Mouse (Mus musculus): ENCODE measurements around the gene Gas7.

The Gas7 gene

DNA sequence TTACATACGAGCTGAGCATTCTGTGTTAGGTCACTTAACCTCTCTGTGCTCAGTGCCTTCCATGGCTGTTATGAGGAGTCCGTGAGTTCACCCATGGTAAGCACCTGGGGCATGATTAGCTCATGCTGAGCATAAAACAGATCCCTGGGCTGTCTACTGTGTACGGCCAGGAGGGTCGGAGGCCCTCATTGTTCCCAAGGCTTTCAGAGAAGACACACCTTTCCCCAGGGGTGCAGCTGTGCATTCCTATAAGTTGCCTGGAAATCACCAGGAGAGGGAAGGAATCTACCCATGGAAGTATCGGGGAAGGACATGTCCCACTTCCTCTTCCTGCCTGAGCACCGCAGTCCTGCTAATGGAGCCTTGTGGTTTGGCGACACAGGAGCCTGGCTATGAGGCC, 201.1 kb downstream of the Gas7 start:
- DNase-seq (ENCODE audit: low spot score): no peak

- no peak for DNase-seq (ENCODE audit: low spot score)
Observed at GRCm38 (mm10) chr11:67656811-67657210, 201.6 kb downstream of the Gas7 start.

DNA sequence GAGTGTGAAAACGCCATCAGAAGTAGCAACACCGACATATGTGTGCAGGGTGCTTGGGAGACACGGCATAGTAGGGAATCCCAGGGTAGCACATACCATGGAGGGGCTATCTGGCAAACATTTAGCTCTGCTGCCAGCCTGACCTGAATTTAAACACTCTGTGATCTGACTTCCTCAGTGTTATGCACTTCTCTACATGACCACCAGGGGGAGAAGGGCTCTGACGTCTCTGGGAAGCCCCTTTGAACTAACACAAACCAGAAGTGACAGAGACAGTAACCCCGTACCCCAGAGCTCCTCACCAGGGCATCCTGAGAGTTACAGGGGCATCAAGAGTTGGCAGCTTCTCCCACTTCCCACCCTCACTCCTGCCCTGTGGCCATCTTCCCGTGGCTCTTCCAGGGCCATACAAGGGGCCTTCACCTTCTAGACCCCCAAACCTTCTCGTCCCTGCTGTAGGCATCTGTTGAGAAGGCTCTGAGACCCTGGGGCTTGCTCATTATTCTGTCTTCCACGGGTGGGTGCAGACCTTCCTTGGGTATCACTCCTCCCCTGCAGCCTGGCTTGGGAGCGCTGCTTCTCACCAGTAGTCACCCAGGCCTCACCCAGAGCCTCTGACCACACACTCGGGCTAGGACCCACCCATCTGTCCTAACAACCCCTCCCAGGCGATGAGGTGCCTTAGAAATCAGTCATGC, 202.6 kb downstream of the Gas7 start:
- peak; percentile 82 for DNase-seq (ENCODE audit: low spot score)

DNA sequence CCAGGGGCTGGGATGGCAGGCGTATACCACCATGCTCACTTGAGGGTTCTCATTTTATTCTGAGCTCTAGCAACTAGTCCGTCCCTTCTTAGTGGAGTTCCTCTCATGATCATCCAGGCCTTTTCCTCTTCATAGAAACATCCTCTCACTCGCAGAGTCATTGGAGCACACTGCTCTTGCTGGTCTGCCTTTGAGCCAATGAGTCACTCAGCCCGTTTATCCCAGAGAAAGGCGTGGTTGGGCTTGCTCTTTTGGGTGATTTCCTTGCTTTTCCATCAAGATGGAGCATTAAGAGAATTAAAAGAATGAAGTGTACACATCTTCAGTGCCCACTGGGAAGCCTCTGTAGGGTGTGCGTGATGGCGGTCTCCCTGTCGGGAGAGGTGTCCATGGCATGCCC, 206.2 kb downstream of the Gas7 start:
- DNase-seq (ENCODE audit: low spot score): no peak

DNA sequence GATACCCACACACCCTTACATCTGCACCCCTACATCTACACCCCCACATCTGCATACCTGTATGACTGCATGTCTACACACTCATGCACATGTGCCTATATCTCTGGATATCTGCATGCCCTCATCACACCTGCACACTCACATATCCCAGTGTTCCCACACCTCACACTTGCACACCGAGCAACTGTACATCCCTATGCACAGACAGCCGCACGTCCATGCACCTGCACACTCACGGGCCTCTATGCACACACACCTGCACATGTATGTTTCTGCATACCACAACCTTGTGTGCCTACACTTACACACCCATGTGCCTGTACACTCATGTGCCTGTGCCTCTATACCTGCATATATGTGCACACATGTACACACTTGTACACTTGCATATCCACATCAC, 208.2 kb downstream of the Gas7 start:
- DNase-seq (ENCODE audit: low spot score): no peak

GRCm38 (mm10) chr11:67664261-67664660, 209.0 kb downstream of the Gas7 start:
- DNase-seq (ENCODE audit: low spot score): no peak

DNA sequence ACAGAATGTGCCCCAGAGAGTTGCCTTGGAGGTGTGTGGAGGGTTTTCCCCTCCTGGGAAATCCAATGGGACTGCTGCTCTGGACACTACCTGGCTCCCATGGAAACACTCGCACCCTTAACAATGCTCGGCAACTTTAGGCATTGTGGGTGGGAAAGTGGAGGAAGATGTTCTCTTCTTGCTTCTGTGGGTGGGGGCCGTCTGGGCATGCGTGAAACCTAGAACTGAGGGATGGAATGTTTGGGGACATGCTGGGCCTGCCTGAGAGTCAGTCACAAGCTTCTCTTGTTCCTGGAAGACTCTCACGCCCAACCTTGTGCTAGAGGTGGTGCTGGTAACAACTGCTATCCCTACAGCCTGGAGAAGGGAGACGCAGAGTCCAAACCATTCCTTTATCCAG, 209.7 kb downstream of the Gas7 start:
- no peak for DNase-seq (ENCODE audit: low spot score)

DNA sequence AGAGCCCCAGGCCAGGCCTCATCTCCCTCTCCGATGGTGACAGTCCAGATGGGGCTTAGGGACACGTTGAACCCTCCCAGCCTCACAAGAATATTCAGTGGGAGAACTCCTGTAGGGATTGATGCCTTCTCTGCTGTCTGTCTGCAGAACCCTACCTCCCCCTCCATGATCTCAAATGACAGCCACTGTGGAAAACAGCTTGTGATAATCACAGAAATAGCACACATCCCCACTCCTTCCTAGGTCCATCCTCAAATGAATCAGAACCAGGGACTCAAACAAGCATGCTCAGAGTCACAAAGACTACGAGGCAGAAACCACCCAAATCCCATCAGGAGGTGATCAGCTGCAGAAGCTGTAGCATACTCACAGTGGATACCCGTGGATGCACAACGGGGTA, 210.9 kb downstream of the Gas7 start:
- DNase-seq (ENCODE audit: low spot score): no peak

DNA sequence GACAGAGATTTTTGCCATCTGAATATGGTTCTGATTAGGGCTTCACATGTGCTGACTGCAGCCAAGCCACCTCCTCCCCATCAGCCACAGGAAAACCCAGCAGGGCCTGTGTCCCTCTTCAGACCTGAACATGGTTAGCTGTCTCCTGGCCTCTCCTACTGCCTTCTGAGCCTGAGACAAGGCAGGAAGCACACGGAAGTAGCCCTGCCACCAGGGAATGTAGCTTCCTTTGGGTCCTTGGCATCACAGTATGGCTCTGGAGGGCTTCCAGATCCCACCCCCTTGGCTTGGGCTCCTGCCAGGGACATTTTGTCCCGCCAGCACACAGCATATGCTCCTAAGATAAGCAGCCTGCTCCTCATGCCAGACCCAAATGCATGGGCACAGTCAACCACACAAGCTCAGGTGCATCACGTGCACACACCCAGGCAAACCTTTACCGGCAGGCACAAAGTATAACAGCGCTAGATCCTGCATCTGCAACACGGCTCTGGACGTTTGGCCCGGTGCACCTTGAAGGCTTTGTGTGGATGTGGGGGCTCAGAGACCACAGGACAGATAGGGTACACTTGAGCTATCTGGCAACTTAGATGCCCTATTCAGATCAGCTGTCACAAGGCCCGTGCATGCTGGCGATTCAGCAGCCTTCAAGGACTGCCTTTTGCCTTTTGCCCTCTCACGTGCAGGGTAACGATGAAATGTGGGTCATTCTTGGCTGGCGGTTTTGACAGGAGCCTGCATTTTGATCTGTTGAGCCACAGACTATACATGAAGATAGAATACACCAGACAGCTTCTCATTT, 212.5 kb downstream of the Gas7 start:
- DNase-seq (ENCODE audit: low spot score): no peak

GRCm38 (mm10) chr11:67668460-67669007, 213.3 kb downstream of the Gas7 start:
- DNase-seq (ENCODE audit: low spot score): no peak

DNA sequence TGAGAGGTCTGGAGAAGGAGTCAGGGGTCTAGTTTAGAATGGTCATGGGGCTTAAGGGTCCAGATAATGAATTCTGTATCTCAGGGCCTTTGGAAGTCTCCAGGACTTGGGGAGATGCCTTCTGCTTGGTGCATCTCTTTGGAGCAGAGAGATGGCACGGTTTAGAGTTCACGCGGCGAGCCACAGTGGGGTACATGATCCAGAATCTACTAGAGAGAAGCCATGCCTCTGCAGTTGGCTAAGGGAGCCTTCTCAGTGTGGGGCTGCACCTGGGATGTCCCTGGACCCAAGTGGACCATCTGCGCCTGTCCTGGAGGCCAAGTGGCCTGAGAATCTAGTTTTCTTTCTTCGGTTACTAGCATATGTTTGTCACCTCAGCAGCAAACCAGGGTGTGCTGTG, 214.8 kb downstream of the Gas7 start:
- no peak for DNase-seq (ENCODE audit: low spot score)

GRCm38 (mm10) chr11:67672140-67672539, 216.9 kb downstream of the Gas7 start:
- no peak for DNase-seq (ENCODE audit: low spot score)

GRCm38 (mm10) chr11:67675562-67676540, 220.6 kb downstream of the Gas7 start:
- peak; percentile 91 for DNase-seq (ENCODE audit: low spot score)

DNA sequence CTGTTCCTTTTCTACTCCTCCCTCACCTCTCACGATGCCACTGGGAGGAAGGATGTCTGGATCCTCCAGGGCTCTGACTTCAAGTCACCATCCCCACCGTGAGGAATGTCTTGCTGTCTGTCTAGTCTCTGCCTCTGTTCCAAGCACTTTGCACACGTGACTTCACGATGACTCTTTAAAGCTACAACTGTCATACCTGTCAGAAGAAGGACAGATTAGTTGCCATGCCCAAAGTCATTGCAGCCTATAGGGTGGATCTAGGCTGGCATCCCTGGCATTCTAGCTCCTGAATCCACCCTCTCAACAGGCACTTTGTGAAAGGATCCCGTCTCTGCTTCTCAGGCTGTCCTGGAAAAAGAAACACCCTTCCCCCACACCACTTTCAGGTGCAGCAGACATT, 224.1 kb downstream of the Gas7 start:
- no peak for DNase-seq (ENCODE audit: low spot score)

DNA sequence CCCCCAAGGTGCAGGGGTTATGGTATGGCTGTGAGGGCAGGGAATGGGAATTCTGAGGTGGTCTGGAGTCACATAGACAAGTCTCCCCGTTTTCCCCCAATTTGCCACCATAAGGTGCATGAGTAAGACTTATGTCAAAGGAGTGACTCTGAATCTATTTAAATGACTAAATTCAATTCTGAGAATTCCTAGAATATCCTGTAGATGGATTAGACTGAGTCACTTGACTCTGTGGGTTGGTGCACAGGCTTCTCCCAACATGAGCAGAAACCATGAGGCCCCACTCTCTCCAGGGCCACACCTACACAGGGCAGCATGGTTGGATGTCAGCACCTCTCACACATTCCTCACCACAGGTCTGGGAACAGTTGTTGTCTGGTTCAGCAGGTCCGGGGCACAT, 224.7 kb downstream of the Gas7 start:
- DNase-seq (ENCODE audit: low spot score): no peak

DNA sequence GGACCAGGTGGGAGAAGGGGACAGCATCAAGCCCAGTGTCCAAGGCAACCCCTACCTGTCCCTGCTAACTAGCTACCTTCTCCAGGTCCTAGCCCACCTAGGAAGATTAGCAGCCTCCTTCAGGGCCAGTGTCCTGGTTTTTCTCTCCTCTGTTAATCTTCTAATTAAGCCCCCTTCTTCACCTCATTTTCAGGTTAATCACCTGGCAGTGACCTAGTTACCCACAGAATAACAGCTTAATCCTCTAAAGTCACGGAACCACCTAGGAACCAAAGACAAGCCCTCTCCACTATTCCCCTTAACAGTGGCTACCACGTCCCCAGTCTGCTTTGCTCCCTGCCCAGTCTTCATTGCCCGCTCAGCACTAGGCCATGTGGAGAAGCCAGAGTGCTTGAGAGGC, 226.6 kb downstream of the Gas7 start:
- DNase-seq (ENCODE audit: low spot score): no peak

- no peak for DNase-seq (ENCODE audit: low spot score)
Observed at GRCm38 (mm10) chr11:67686109-67686508, 230.9 kb downstream of the Gas7 start.

DNA sequence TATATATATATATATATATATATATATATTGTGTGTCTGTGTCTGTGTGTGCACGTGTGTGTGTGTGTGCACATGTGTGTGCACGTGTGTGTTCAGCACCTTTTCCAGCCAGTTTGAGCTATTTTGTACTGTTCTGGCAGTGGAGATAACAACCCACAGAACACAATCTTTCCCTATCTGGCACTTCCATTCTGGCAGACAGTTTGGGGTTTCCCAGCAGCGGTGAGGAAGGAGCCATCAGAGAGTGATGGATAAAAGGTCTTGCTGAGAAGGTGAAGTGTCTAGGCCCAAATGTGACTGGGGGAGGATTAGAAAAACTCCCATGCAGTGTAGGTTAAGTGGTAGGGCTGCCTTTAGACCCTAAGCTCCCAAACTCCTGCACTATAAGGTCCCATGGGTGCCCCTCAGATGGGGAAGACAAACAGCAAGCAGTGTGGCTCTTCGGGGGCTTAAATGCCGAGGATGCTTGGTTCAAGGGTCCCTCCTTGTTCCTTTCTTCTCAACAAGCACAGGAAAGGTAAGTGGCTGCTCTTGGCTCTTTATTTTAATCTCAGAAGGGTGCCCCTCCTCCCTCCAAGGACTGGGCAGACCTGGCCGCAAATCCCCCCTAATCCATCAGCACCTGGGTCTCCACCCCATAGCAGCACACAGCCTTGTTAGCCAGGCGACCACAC, 239.6 kb downstream of the Gas7 start, which contains the start of gene Rcvrn:
Rcvrn (plus strand) TSS at position 624 of the 674 bp plus-strand sequence.
- DNase-seq (ENCODE audit: low spot score): no peak

GRCm38 (mm10) chr11:67712976-67713375, 257.7 kb downstream of the Gas7 start:
- DNase-seq (ENCODE audit: low spot score): no peak

DNA sequence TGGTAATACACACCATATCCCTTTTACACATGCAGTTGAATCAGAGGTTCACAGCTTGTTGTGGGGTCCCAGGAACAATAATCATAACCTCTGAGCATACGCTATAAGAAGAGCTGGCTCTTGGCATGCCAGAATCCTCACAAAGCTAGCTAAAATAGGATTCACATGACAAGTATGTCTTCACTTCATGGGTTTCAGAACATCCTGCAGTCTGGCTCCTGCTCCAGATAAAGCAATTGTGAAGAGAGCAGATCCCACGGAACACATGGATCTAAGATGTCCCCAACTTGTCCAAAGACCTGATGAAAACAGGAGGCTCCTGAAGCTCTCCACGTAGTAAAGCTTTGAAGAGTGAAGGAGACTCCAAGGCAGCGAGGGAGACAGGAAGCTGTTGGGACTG, 260.1 kb downstream of the Gas7 start:
- no peak for DNase-seq (ENCODE audit: low spot score)

DNA sequence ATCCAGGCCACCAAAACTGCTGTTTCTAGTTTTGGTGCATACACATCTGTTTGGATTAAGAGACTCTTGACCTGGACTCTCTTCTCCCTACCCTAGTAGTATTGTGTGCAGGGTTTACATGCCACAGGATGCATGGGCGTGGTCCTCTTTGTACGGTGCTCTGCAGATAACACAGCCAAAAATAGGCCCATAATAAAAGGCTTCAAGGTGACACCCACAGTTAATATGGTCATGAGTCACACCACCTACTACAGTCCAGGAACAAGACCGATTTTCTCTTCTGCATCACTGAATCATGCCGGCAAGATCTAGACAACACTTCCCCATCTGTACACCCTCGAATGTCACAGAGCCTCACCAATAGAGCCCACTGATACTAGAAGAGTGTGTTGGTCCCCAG, 266.2 kb downstream of the Gas7 start:
- no peak for DNase-seq (ENCODE audit: low spot score)
